Comparison of ENCODE assay signal across 17 mouse cellular contexts in genomic region chr10:108250710-108251109, GRCm38 (mm10).
"Had no signal": no experiment of that assay in that cellular context is flagged by ENCODE, and none has a peak within 500 bp of the region (broad histone marks: within the 10 kb centered on the region; RNA-seq: fewer than 3 reads in every experiment).

No protein-coding gene starts in this region.

- DNase-seq: liver, postnatal 0 days; lung, adult 2 months; lung, postnatal 14 days; lung, postnatal 36 days; midbrain, embryonic 14.5 days; right cerebral cortex, postnatal 14 days; thymus, postnatal 14 days; thymus, postnatal 36 days had no signal

- H3K9ac ChIP-seq: liver, postnatal 0 days; lung, embryonic 15.5 days; midbrain, embryonic 12.5 days; neural tube, embryonic 12.5 days; stomach, embryonic 15.5 days had no signal

- H3K27ac ChIP-seq: lung, embryonic 15.5 days; macrophage; midbrain, embryonic 12.5 days; neural tube, embryonic 12.5 days; stomach, embryonic 15.5 days; stomach, postnatal 0 days had no signal

- ATAC-seq: liver, postnatal 0 days; lung, postnatal 0 days; midbrain, embryonic 16.5 days had no signal

- H3K9me3 ChIP-seq: lung, embryonic 15.5 days; megakaryocyte, embryonic 14.5 days; midbrain, embryonic 12.5 days; neural tube, embryonic 12.5 days; stomach, embryonic 15.5 days had no signal

- H3K4me3 ChIP-seq: lung, embryonic 15.5 days; megakaryocyte, embryonic 14.5 days; midbrain, embryonic 12.5 days; neural tube, embryonic 12.5 days; stomach, embryonic 15.5 days had no signal

- H3K4me2 ChIP-seq: lung, embryonic 15.5 days; midbrain, embryonic 12.5 days; neural tube, embryonic 12.5 days; stomach, embryonic 15.5 days had no signal

- H3K4me1 ChIP-seq: lung, embryonic 15.5 days; midbrain, embryonic 12.5 days; neural tube, embryonic 12.5 days; stomach, embryonic 15.5 days had no signal

- H3K27me3 ChIP-seq: lung, embryonic 15.5 days; megakaryocyte, embryonic 14.5 days; midbrain, embryonic 12.5 days; neural tube, embryonic 12.5 days; stomach, embryonic 15.5 days had no signal
